Mouse (Mus musculus): ENCODE results near the gene Cdk2ap2. TPM values are rescaled to one million over a fixed set of nuclear protein-coding genes. Genes with fewer than 3 reads are reported as not detected.
A peak's percentile ranks its signal among the peaks of the same experiment; 100 is the strongest.
"Not testable (repeated sequence)": the region's sequence is repeated elsewhere in the genome, so short reads cannot be mapped to it uniquely, and the experiment has no call there.

Gene Cdk2ap2
- polyA plus RNA-seq, 1 experiment from 2014 or later = 116 TPM

DNA sequence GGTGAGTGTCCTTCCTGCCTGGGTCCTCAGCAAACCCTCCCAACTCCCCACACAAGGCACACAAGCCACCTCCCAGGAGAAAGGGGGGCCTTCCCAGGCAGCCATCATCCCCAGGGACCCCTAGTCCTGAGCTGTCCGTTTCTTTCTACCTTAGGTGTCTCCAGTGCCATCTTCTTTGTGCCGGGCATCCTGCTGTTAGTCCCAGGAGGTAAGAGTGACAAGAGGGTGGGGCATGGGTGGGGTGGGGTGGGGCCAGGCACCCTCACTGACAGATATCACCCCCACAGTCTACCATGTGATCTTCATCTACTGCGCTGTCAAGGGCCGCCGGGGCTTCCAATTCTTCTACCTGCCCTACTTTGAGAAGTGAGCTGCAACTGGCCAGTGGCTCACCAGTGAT, 34.1 kb downstream of the Cdk2ap2 start:
- H3K9me3 ChIP-seq (ENCODE audit: control insufficient read depth, low read length) = no peaks in the 10 kb centered on the region
- peaks cover 46% of the 10 kb centered on the region for H3K36me3 ChIP-seq (ENCODE audit: control insufficient read depth, insufficient read depth, low read length)
- H3K4me2 ChIP-seq (replicated peaks; ENCODE audit: low read depth, low read length) = no peak overlapping the region
- WGBS = 98% methylated on average over 5 of the region's 5 CpGs
- H3K4me3 ChIP-seq (ENCODE audit: low read length) = no peak overlapping the region
- no peak overlapping the region for H3K27ac ChIP-seq (ENCODE audit: low read depth, low read length)
- ATAC-seq (ENCODE audit: low FRiP score, low TSS enrichment) = no peak
- no peak overlapping the region for H3K9ac ChIP-seq (ENCODE audit: low read depth, low read length)
- no peaks in the 10 kb centered on the region for H3K27me3 ChIP-seq (ENCODE audit: control insufficient read depth, insufficient read depth, low read length)
- peaks cover 8% of the 10 kb centered on the region; the same call in 1 of the 2 replicates for H3K4me1 ChIP-seq (ENCODE audit: control insufficient read depth, insufficient read depth, low read length)

DNA sequence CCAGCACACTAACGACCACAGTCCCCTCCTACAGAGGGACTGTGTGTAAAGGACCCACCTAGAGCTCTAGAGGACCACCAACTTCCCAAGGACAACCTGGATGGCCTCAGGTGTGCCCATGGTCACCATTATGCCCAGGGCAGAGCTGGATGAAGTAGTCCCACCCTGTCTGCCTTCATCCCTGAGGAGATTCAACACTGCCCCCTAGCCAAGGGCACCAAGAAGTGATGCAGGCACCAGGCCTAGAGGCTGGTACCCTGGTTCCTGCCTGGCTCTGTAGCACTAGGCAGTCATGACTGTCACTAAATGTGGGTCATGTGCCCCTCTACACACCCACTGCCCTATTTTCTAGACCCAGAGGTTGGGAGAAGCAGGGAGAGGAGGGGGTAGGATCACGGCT, 34.8 kb downstream of the Cdk2ap2 start:
- Histone ChIP-seq H3K4me3 (ENCODE audit: low read length) (no peak overlapping the region), H3K9me3 (ENCODE audit: control insufficient read depth, low read length) (no peaks in the 10 kb centered on the region), H3K4me1 (ENCODE audit: control insufficient read depth, insufficient read depth, low read length) (peaks cover 3% of the 10 kb centered on the region; the same call in 1 of the 2 replicates), H3K27ac (ENCODE audit: low read depth, low read length) (no peak overlapping the region), H3K4me2 (replicated peaks; ENCODE audit: low read depth, low read length) (no peak overlapping the region), H3K36me3 (ENCODE audit: control insufficient read depth, insufficient read depth, low read length) (peaks cover 46% of the 10 kb centered on the region), H3K9ac (ENCODE audit: low read depth, low read length) (no peak overlapping the region), H3K27me3 (ENCODE audit: control insufficient read depth, insufficient read depth, low read length) (no peaks in the 10 kb centered on the region)
- no peak for ATAC-seq (ENCODE audit: low FRiP score, low TSS enrichment)
- 80% methylated on average over 2 of the region's 2 CpGs for WGBS

DNA sequence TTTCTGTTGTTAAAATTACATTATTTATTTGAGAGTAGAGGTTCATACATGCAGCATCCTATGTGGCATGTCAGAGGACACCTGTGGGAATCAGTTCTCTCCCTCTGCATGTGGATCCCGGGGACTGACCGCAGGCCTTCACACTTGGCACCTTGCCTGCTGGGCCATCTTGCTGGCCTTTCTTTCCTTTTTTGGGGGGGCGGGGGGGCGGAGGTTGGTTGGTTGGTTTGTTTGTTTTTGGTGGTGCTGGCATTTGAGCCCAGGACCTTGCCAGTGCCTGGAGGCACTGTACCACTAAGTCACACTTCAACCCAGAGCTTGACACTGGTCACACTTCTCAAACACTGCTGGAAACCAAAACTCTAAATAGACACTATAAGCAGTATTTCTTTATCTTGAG, 37.4 kb downstream of the Cdk2ap2 start:
- Histone ChIP-seq H3K4me3 (ENCODE audit: low read length) (no peak overlapping the region), H3K9me3 (ENCODE audit: control insufficient read depth, low read length) (no peaks in the 10 kb centered on the region), H3K4me1 (ENCODE audit: control insufficient read depth, insufficient read depth, low read length) (no peaks in the 10 kb centered on the region), H3K27ac (ENCODE audit: low read depth, low read length) (no peak overlapping the region), H3K9ac (ENCODE audit: low read depth, low read length) (no peak overlapping the region), H3K36me3 (ENCODE audit: control insufficient read depth, insufficient read depth, low read length) (peaks cover 33% of the 10 kb centered on the region), H3K27me3 (ENCODE audit: control insufficient read depth, insufficient read depth, low read length) (no peaks in the 10 kb centered on the region), H3K4me2 (replicated peaks; ENCODE audit: low read depth, low read length) (no peak overlapping the region)
- WGBS = 84% methylated on average over 4 of the region's 4 CpGs
- ATAC-seq (ENCODE audit: low FRiP score, low TSS enrichment) = no peak

DNA sequence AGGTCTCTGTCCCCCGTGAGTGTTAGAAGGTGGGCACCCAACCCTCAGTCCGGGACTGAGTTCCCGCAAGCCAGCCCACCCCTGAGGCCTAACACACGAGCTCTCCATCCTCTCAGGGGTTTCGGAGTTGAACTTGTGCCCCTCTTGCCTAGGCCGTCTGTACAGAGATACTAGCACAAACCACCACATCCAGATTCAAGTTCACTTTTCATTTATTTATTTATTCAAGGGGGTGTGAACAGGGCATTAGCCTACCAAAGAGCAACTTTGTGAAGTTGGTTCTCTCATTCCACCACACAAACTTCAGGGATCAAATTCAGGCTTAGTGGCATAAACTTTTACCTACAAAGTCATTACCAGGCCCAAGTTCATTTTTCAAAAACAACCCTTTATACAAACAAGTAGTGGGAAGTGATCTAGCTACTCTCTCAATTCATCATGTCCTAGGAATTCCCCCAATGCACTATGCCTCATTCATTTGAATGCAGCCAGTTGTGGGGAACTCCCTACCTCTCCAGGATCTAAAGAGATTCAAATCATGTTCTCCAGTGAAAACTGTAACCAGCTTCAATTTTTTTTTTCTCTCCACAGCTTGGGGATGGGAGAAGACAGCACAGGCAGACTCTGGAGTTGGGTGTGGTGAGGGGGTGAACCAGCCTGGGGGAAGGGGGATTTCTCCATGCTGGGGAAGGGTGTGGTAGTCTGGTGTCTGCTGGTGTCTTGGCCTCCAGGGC, 38.4 kb downstream of the Cdk2ap2 start:
- not testable (repeated sequence) for ATAC-seq (ENCODE audit: low FRiP score, low TSS enrichment); H3K4me1 ChIP-seq (ENCODE audit: control insufficient read depth, insufficient read depth, low read length); H3K4me2 ChIP-seq (replicated peaks; ENCODE audit: low read depth, low read length); H3K9ac ChIP-seq (ENCODE audit: low read depth, low read length); H3K9me3 ChIP-seq (ENCODE audit: control insufficient read depth, low read length); H3K27ac ChIP-seq (ENCODE audit: low read depth, low read length); H3K4me3 ChIP-seq (ENCODE audit: low read length); H3K27me3 ChIP-seq (ENCODE audit: control insufficient read depth, insufficient read depth, low read length)
- 77% methylated on average over 6 of the region's 6 CpGs for WGBS
- H3K36me3 ChIP-seq (ENCODE audit: control insufficient read depth, insufficient read depth, low read length) = peaks cover 23% of the 10 kb centered on the region

DNA sequence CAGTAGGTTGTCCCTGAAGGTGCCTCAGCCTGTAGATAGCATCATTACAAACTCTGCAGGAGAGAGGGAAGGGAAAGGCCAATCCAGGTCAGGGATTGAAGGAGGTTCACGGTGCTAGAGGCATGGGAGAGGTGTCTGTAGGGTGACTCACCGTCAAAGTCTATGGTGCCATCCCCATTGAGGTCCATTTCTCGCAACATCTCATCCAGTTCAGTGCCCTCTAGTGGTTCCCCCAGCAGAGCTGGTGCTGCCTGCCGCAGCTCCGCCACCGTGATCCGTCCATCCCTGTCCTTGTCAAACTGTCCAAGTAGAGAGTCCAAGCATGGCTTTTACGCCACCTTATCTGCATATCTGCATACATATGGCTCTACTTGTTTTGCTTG, 39.0 kb downstream of the Cdk2ap2 start:
- H3K27me3 ChIP-seq (ENCODE audit: control insufficient read depth, insufficient read depth, low read length); H3K9ac ChIP-seq (ENCODE audit: low read depth, low read length); H3K4me2 ChIP-seq (replicated peaks; ENCODE audit: low read depth, low read length); H3K27ac ChIP-seq (ENCODE audit: low read depth, low read length); H3K4me1 ChIP-seq (ENCODE audit: control insufficient read depth, insufficient read depth, low read length); H3K4me3 ChIP-seq (ENCODE audit: low read length); H3K9me3 ChIP-seq (ENCODE audit: control insufficient read depth, low read length): not testable (repeated sequence)
- H3K36me3 ChIP-seq (ENCODE audit: control insufficient read depth, insufficient read depth, low read length) = peaks cover 21% of the 10 kb centered on the region
- ATAC-seq (ENCODE audit: low FRiP score, low TSS enrichment) = 0 out of 2 replicates have a peak, but pooled peaks have one; percentile 22
- 24% methylated on average over 8 of the region's 8 CpGs for WGBS

DNA sequence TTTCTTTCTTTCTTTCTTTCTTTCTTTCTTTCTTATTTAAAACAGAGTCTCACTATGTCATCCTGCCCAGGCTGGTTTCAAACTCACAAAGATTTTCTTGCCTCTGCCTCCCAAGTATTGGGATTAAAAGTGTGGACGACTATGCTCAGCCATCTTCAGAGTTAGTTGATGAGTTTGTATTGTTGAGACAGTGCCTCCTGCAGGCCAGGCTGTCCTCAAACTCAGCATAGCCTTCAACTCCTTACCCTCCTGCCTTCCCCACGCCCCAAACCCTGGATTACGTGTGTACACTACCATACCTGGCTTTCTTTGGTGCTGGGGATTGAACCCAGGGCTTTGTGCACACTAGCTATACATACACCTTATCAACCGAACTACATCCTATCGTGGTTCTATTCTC, 39.5 kb downstream of the Cdk2ap2 start:
- Histone ChIP-seq H3K9ac (ENCODE audit: low read depth, low read length) (no peak overlapping the region), H3K27ac (ENCODE audit: low read depth, low read length) (no peak overlapping the region), H3K36me3 (ENCODE audit: control insufficient read depth, insufficient read depth, low read length) (peaks cover 16% of the 10 kb centered on the region), H3K4me1 (ENCODE audit: control insufficient read depth, insufficient read depth, low read length) (no peaks in the 10 kb centered on the region), H3K4me3 (ENCODE audit: low read length) (no peak overlapping the region), H3K9me3 (ENCODE audit: control insufficient read depth, low read length) (no peaks in the 10 kb centered on the region), H3K4me2 (replicated peaks; ENCODE audit: low read depth, low read length) (no peak overlapping the region), H3K27me3 (ENCODE audit: control insufficient read depth, insufficient read depth, low read length) (no peaks in the 10 kb centered on the region)
- ATAC-seq (ENCODE audit: low FRiP score, low TSS enrichment) = no peak
- WGBS = 73% methylated on average over 5 of the region's 5 CpGs

DNA sequence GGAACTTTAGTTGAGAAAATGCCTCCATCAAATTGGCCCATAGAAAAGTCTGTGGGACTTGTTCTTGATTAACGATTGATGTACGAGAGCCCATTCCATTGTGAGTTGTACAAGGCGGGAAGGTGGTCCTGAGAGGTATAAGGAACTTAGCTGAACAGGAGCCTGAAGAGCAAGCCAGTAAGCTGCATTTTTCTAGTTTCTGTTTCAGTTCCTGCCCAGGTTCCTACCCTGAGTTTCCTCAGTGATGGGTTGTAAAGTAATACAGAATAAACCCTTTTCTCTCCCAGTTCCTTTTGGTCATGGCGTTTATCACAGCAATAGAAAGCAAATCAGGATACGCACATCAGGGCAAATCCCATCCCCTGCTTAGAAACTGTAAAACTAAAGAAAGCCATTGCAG, 40.9 kb downstream of the Cdk2ap2 start:
- no peak overlapping the region for H3K27ac ChIP-seq (ENCODE audit: low read depth, low read length)
- WGBS = 77% methylated on average over 5 of the region's 5 CpGs
- no peaks in the 10 kb centered on the region for H3K27me3 ChIP-seq (ENCODE audit: control insufficient read depth, insufficient read depth, low read length)
- no peak overlapping the region for H3K9ac ChIP-seq (ENCODE audit: low read depth, low read length)
- H3K36me3 ChIP-seq (ENCODE audit: control insufficient read depth, insufficient read depth, low read length) = peaks cover 1% of the 10 kb centered on the region; the same call in 1 of the 2 replicates
- no peaks in the 10 kb centered on the region for H3K9me3 ChIP-seq (ENCODE audit: control insufficient read depth, low read length)
- H3K4me2 ChIP-seq (replicated peaks; ENCODE audit: low read depth, low read length) = no peak overlapping the region
- no peak for ATAC-seq (ENCODE audit: low FRiP score, low TSS enrichment)
- no peak overlapping the region for H3K4me3 ChIP-seq (ENCODE audit: low read length)
- no peaks in the 10 kb centered on the region for H3K4me1 ChIP-seq (ENCODE audit: control insufficient read depth, insufficient read depth, low read length)

DNA sequence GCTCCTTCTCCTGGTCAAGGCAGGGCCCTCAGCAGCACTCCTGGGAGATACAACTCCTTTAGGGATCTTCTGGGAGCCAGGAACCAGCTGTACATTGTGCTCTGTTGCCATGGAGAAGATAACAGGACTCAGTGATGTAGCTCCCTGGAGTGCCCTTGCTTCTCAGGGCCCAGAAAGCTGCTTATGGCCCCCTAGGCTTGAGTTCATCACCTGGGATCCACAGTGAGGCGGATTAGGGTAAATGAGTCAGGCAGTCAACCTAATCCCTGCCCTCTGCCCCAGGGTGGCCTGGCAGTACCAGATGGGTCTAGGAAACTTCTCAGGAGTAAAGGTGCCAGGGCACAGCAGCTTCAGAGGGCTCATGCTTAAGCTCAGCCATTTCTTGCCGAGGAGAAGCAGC, 42.5 kb downstream of the Cdk2ap2 start, which contains the start of gene Gpr152:
TSS of gene Gpr152 (plus strand) at position 342 of the 400 bp plus-strand sequence.
- H3K4me2 ChIP-seq (replicated peaks; ENCODE audit: low read depth, low read length) = no peak within 1 kb of the TSS
- WGBS = 89% methylated on average over 2 of the region's 2 CpGs
- no peak within 1 kb of the TSS for H3K27ac ChIP-seq (ENCODE audit: low read depth, low read length)
- no peak for ATAC-seq (ENCODE audit: low FRiP score, low TSS enrichment)
- H3K4me3 ChIP-seq (ENCODE audit: low read length) = no peak within 1 kb of the TSS
- no peaks in the 10 kb centered on the region for H3K36me3 ChIP-seq (ENCODE audit: control insufficient read depth, insufficient read depth, low read length)
- H3K4me1 ChIP-seq (ENCODE audit: control insufficient read depth, insufficient read depth, low read length) = no peaks in the 10 kb centered on the region
- H3K27me3 ChIP-seq (ENCODE audit: control insufficient read depth, insufficient read depth, low read length) = no peaks in the 10 kb centered on the region
- no peaks in the 10 kb centered on the region for H3K9me3 ChIP-seq (ENCODE audit: control insufficient read depth, low read length)
- H3K9ac ChIP-seq (ENCODE audit: low read depth, low read length) = no peak within 1 kb of the TSS

DNA sequence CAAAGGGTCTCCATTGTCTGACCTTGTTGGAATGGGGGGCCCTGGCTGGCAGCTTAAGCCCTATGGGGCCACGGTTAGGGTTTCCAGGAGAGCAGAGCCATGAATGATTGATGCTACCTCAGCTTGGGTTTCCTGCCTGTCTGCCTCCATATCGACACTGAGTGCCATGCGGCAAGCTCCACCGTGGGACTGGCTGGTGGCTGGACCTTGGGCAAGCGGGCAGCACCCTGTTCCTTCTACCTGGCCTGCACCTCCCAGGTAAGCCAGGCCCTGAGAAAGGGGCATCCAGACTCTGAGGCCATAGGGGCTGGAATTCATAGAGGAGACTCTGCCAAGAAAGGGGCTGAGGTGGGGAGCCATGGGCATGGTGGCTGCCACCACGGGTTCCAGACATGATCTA, 43.2 kb downstream of the Cdk2ap2 start:
- no peak overlapping the region for H3K9ac ChIP-seq (ENCODE audit: low read depth, low read length)
- no peaks in the 10 kb centered on the region for H3K27me3 ChIP-seq (ENCODE audit: control insufficient read depth, insufficient read depth, low read length)
- H3K36me3 ChIP-seq (ENCODE audit: control insufficient read depth, insufficient read depth, low read length) = no peaks in the 10 kb centered on the region
- no peaks in the 10 kb centered on the region for H3K4me1 ChIP-seq (ENCODE audit: control insufficient read depth, insufficient read depth, low read length)
- no peak overlapping the region for H3K4me3 ChIP-seq (ENCODE audit: low read length)
- no peak overlapping the region for H3K27ac ChIP-seq (ENCODE audit: low read depth, low read length)
- no peaks in the 10 kb centered on the region for H3K9me3 ChIP-seq (ENCODE audit: control insufficient read depth, low read length)
- no peak for ATAC-seq (ENCODE audit: low FRiP score, low TSS enrichment)
- no peak overlapping the region for H3K4me2 ChIP-seq (replicated peaks; ENCODE audit: low read depth, low read length)
- WGBS = 63% methylated on average over 6 of the region's 6 CpGs

All from kidney, embryonic 14.5 days (tissue).